Mouse (Mus musculus) heart, embryonic 10.5 days (tissue): ENCODE measurements around the gene Pappa2. TPM values are rescaled to one million over a fixed set of nuclear protein-coding genes. Genes with fewer than 3 reads are reported as not detected.

Experiments
- DNase-seq: peaks from one replicate; pipeline ENCODE4 v3.0.0-alpha.2; 2017; ENCODE audit warnings: low spot score
- H3K27ac ChIP-seq: fragments of 300-500 bp; sonication (generic); 2 replicates; pipeline ENCODE4 v1.5.1; 2016; ENCODE audit warnings: mild to moderate bottlenecking
- H3K27me3 ChIP-seq: fragments of 300-500 bp; sonication (generic); 2 replicates; pipeline ENCODE4 v1.6.1; 2016; ENCODE audit warnings: mild to moderate bottlenecking; ENCODE audit not compliant: poor library complexity, insufficient read depth, severe bottlenecking
- H3K36me3 ChIP-seq: fragments of 300-500 bp; sonication (generic); 2 replicates; pipeline ENCODE4 v1.6.1; 2016; ENCODE audit warnings: mild to moderate bottlenecking, moderate library complexity
- H3K4me1 ChIP-seq: fragments of 300-500 bp; sonication (generic); 2 replicates; pipeline ENCODE4 v1.6.1; 2016; ENCODE audit warnings: mild to moderate bottlenecking
- H3K4me3 ChIP-seq: fragments of 300-500 bp; sonication (generic); 2 replicates; pipeline ENCODE4 v1.5.1; 2016; ENCODE audit warnings: mild to moderate bottlenecking, moderate library complexity
- H3K9me3 ChIP-seq: fragments of 300-500 bp; sonication (generic); 2 replicates; pipeline ENCODE4 v1.6.1; 2016; ENCODE audit warnings: mild to moderate bottlenecking, moderate library complexity
- WGBS: fragments of 180-500 bp; shearing (Covaris S2); methylation state at CpG from one replicate; pipeline ENCODE4 v1.1.7; 2016; 5-methylcytosine and 5-hydroxymethylcytosine counted together
- polyA plus RNA-seq: library from polyadenylated mRNA; unstranded; fragments of >200 nt; fragmentation: Nextera tagmentation; extraction: Ambion mirVana; gene quantifications from 2 replicates; pipeline ENCODE4 v1.2.1, GENCODE M21; 2016

Pappa2 gene
- polyA plus RNA-seq, 1 experiment from 2014 or later, result not detected

- H3K9me3 ChIP-seq, result no peaks in the 10 kb centered on the region
Observed at GRCm38 (mm10) chr1:158811887-158812286, 168.4 kb downstream of the Pappa2 start.

GRCm38 (mm10) chr1:158775486-158775885, 204.8 kb downstream of the Pappa2 start:
- Histone ChIP-seq H3K36me3 (no peaks in the 10 kb centered on the region), H3K4me1 (0 out of 2 replicates have a peak, but pooled peaks cover 12% of the 10 kb centered on the region), H3K27me3 (no peaks in the 10 kb centered on the region), H3K4me3 (no peak overlapping the region), H3K9me3 (no peaks in the 10 kb centered on the region), H3K27ac (no peak overlapping the region)
- 89% methylated on average over 5 of the region's 5 CpGs for WGBS
- no peak for DNase-seq

More at GRCm38 (mm10) chr1:158811887-158812286, 168.4 kb downstream of the Pappa2 start:
- H3K27me3 ChIP-seq, result no peaks in the 10 kb centered on the region
- no peaks in the 10 kb centered on the region for H3K4me1 ChIP-seq
- DNase-seq, result no peak
- no peaks in the 10 kb centered on the region for H3K36me3 ChIP-seq
- H3K27ac ChIP-seq, result no peak overlapping the region
- 79% methylated on average over 3 of the region's 3 CpGs for WGBS
- H3K4me3 ChIP-seq, result no peak overlapping the region

GRCm38 (mm10) chr1:158773102-158773501, 207.2 kb downstream of the Pappa2 start:
- no peak for DNase-seq
- H3K9me3 ChIP-seq, result no peaks in the 10 kb centered on the region
- H3K36me3 ChIP-seq, result no peaks in the 10 kb centered on the region
- H3K4me1 ChIP-seq, result 0 out of 2 replicates have a peak, but pooled peaks cover 12% of the 10 kb centered on the region
- H3K4me3 ChIP-seq, result no peak overlapping the region
- H3K27me3 ChIP-seq, result no peaks in the 10 kb centered on the region
- H3K27ac ChIP-seq, result no peak overlapping the region

GRCm38 (mm10) chr1:158770756-158771155, 209.5 kb downstream of the Pappa2 start:
- WGBS, result 87% methylated on average over 4 of the region's 4 CpGs
- H3K27ac ChIP-seq, result no peak overlapping the region
- no peaks in the 10 kb centered on the region for H3K9me3 ChIP-seq
- DNase-seq, result no peak
- H3K4me1 ChIP-seq, result peaks cover 16% of the 10 kb centered on the region; the same call in 1 of the 2 replicates
- no peaks in the 10 kb centered on the region for H3K36me3 ChIP-seq
- no peak overlapping the region for H3K4me3 ChIP-seq
- no peaks in the 10 kb centered on the region for H3K27me3 ChIP-seq

- DNase-seq, result no peak
- Histone ChIP-seq H3K27me3 (no peaks in the 10 kb centered on the region), H3K4me1 (peaks cover 20% of the 10 kb centered on the region; the same call in 1 of the 2 replicates), H3K4me3 (no peak overlapping the region), H3K9me3 (no peaks in the 10 kb centered on the region), H3K36me3 (no peaks in the 10 kb centered on the region), H3K27ac (no peak overlapping the region)
- WGBS, result 82% methylated on average over 7 of the region's 7 CpGs
Observed at GRCm38 (mm10) chr1:158770036-158770655, 210.1 kb downstream of the Pappa2 start.

GRCm38 (mm10) chr1:158765842-158766241, 214.4 kb downstream of the Pappa2 start:
- Histone ChIP-seq H3K4me1 (peaks cover 8% of the 10 kb centered on the region; the same call in 1 of the 2 replicates), H3K4me3 (no peak overlapping the region), H3K36me3 (no peaks in the 10 kb centered on the region), H3K27ac (no peak overlapping the region), H3K27me3 (no peaks in the 10 kb centered on the region), H3K9me3 (no peaks in the 10 kb centered on the region)
- no peak for DNase-seq
- WGBS, result 27% methylated on average over 2 of the region's 2 CpGs

GRCm38 (mm10) chr1:158764727-158765126, 215.6 kb downstream of the Pappa2 start:
- Histone ChIP-seq H3K27ac (no peak overlapping the region), H3K4me3 (no peak overlapping the region), H3K4me1 (peaks cover 8% of the 10 kb centered on the region; the same call in 1 of the 2 replicates), H3K9me3 (no peaks in the 10 kb centered on the region), H3K36me3 (no peaks in the 10 kb centered on the region), H3K27me3 (no peaks in the 10 kb centered on the region)
- no peak for DNase-seq
- WGBS, result 77% methylated on average over 6 of the region's 6 CpGs

- Histone ChIP-seq H3K4me3 (no peak overlapping the region), H3K27me3 (no peaks in the 10 kb centered on the region), H3K36me3 (no peaks in the 10 kb centered on the region), H3K27ac (no peak overlapping the region), H3K4me1 (peaks cover 8% of the 10 kb centered on the region; the same call in 1 of the 2 replicates), H3K9me3 (no peaks in the 10 kb centered on the region)
- no peak for DNase-seq
Observed at GRCm38 (mm10) chr1:158764211-158764610, 216.1 kb downstream of the Pappa2 start.

GRCm38 (mm10) chr1:158748356-158749096, 231.8 kb downstream of the Pappa2 start:
- no peaks in the 10 kb centered on the region for H3K9me3 ChIP-seq
- no peak overlapping the region for H3K4me3 ChIP-seq
- 66% methylated on average over 10 of the region's 10 CpGs for WGBS
- peaks cover 4% of the 10 kb centered on the region for H3K4me1 ChIP-seq
- no peak for DNase-seq
- no peaks in the 10 kb centered on the region for H3K36me3 ChIP-seq
- no peak overlapping the region for H3K27ac ChIP-seq
- H3K27me3 ChIP-seq, result no peaks in the 10 kb centered on the region

GRCm38 (mm10) chr1:158741449-158741848, 238.8 kb downstream of the Pappa2 start:
- WGBS, result 77% methylated on average over 5 of the region's 5 CpGs
- Histone ChIP-seq H3K27me3 (no peaks in the 10 kb centered on the region), H3K4me3 (no peak overlapping the region), H3K4me1 (no peaks in the 10 kb centered on the region), H3K27ac (no peak overlapping the region), H3K9me3 (no peaks in the 10 kb centered on the region), H3K36me3 (no peaks in the 10 kb centered on the region)
- no peak for DNase-seq

GRCm38 (mm10) chr1:158740949-158741348, 239.3 kb downstream of the Pappa2 start:
- Histone ChIP-seq H3K4me3 (no peak overlapping the region), H3K27me3 (no peaks in the 10 kb centered on the region), H3K36me3 (no peaks in the 10 kb centered on the region), H3K27ac (no peak overlapping the region), H3K9me3 (no peaks in the 10 kb centered on the region), H3K4me1 (no peaks in the 10 kb centered on the region)
- DNase-seq, result no peak
- 86% methylated on average over 5 of the region's 5 CpGs for WGBS

GRCm38 (mm10) chr1:158740161-158740766, 240.0 kb downstream of the Pappa2 start:
- Histone ChIP-seq H3K36me3 (no peaks in the 10 kb centered on the region), H3K9me3 (no peaks in the 10 kb centered on the region), H3K27me3 (no peaks in the 10 kb centered on the region), H3K4me3 (no peak overlapping the region), H3K27ac (no peak overlapping the region), H3K4me1 (no peaks in the 10 kb centered on the region)
- WGBS, result 57% methylated on average over 6 of the region's 6 CpGs
- DNase-seq, result no peak
